Mouse (Mus musculus) left cerebral cortex, postnatal 4 days (tissue): Measurements from ENCODE around the gene Lnx2. TPM values are rescaled to one million over a fixed set of nuclear protein-coding genes. Genes with fewer than 3 reads are reported as not detected.

Experiments used
- DNase-seq: peaks from one replicate; pipeline ENCODE4 v3.0.0-alpha.2; 2022
- intact Hi-C: fragments of 180-260 bp; cut with DNase I; formaldehyde crosslinking; loops from one replicate; pipeline ENCODE4 v1.15.1; 2025
- total RNA-seq, 2 experiments: library from RNA; stranded (reverse); gene quantifications; 2 replicates each; pipeline ENCODE4 v1.2.3; 2021

The Lnx2 gene
- total RNA-seq, 2 experiments from 2014 or later: 9.7 to 10.7 TPM

GRCm38 (mm10) chr5:146973858-146974780 is 102.3 kb downstream of the Lnx2 start:
- intact Hi-C loops: no loop called here

GRCm38 (mm10) chr5:146973353-146973752 is 103.0 kb downstream of the Lnx2 start:
- intact Hi-C loops: no loop called here
- no peak for DNase-seq

More at GRCm38 (mm10) chr5:146973858-146974780, 102.3 kb downstream of the Lnx2 start:
- no peak for DNase-seq

- DNase-seq: no peak
- intact Hi-C loops: no loop called here
Observed at GRCm38 (mm10) chr5:146971776-146972561, 104.4 kb downstream of the Lnx2 start.

- no peak for DNase-seq
- intact Hi-C loops: no loop called here
Observed at GRCm38 (mm10) chr5:146968695-146969393, 107.5 kb downstream of the Lnx2 start.

Other genes with a start within 250 kb of the Lnx2 start
- 100 to 1,000 TPM; 211 to 238 TPM for gene Rpl21, start 243.7 kb downstream of the Lnx2 start, total RNA-seq
- 10 to 100 TPM; 10.0 to 10.6 TPM for gene Rasl11a, start 231.5 kb downstream of the Lnx2 start, total RNA-seq
- 10 to 100 TPM; 43.5 to 49.4 TPM for gene Gtf3a, start 127.9 kb downstream of the Lnx2 start, total RNA-seq
- 10 to 100 TPM; 16.0 to 16.6 TPM for gene Mtif3, start 112.8 kb downstream of the Lnx2 start, total RNA-seq
- 10 to 100 TPM; 93.0 to 96.0 TPM for gene Polr1d, start 464 bp upstream of the Lnx2 start, total RNA-seq
- 1 to 10 TPM; 1.3 to 1.8 TPM for gene Gsx1, start 112.1 kb upstream of the Lnx2 start, total RNA-seq
- gene Pdx1, start 193.4 kb upstream of the Lnx2 start, total RNA-seq: not detected
- not detected for gene Cdx2, start 230.7 kb upstream of the Lnx2 start, total RNA-seq
- gene Urad, start 245.9 kb upstream of the Lnx2 start, total RNA-seq: not detected